Mouse (Mus musculus) heart, postnatal 4 days (tissue): ENCODE results near the gene Pidd1. TPM values are rescaled to one million over a fixed set of nuclear protein-coding genes. Genes with fewer than 3 reads are reported as not detected.

Experiments
- DNase-seq: peaks from one replicate; pipeline ENCODE4 v3.0.0; 2021
- total RNA-seq, 2 experiments: library from RNA; stranded (reverse); gene quantifications; 2 replicates each; pipeline ENCODE4 v1.2.3; 2021

Pidd1 gene
- total RNA-seq, 2 experiments from 2014 or later, result 5.9 to 6.4 TPM

GRCm38 (mm10) chr7:141472226-141472625 lies 28.4 kb upstream of the Pidd1 start:
- DNase-seq, result no peak

- DNase-seq, result no peak
Measured at GRCm38 (mm10) chr7:141471236-141471635, 27.4 kb upstream of the Pidd1 start.

GRCm38 (mm10) chr7:141470637-141470944 lies 26.8 kb upstream of the Pidd1 start:
- DNase-seq, result no peak

- DNase-seq, result peak; percentile 58
Measured at GRCm38 (mm10) chr7:141469901-141470636, 26.2 kb upstream of the Pidd1 start.

GRCm38 (mm10) chr7:141469352-141469751 lies 25.5 kb upstream of the Pidd1 start:
- no peak for DNase-seq

- DNase-seq, result peak; percentile 78
Measured at GRCm38 (mm10) chr7:141468522-141469211, 24.8 kb upstream of the Pidd1 start.

GRCm38 (mm10) chr7:141468164-141468521 lies 24.3 kb upstream of the Pidd1 start:
- DNase-seq, result no peak

GRCm38 (mm10) chr7:141467230-141468030 lies 23.6 kb upstream of the Pidd1 start, which contains the start of gene Cd151:
Gene Cd151 (plus strand): TSS chr7:141467392.
- peak; percentile 93 for DNase-seq

GRCm38 (mm10) chr7:141466607-141467148 lies 22.9 kb upstream of the Pidd1 start:
- no peak for DNase-seq

- DNase-seq, result no peak
Measured at GRCm38 (mm10) chr7:141466045-141466394, 22.2 kb upstream of the Pidd1 start.

- no peak for DNase-seq
Measured at GRCm38 (mm10) chr7:141465388-141466044, 21.7 kb upstream of the Pidd1 start.

GRCm38 (mm10) chr7:141464603-141465201 lies 20.9 kb upstream of the Pidd1 start:
- DNase-seq, result no peak

- DNase-seq, result peak; percentile 73
Measured at GRCm38 (mm10) chr7:141463824-141464602, 20.2 kb upstream of the Pidd1 start.

GRCm38 (mm10) chr7:141462333-141462821 lies 18.6 kb upstream of the Pidd1 start:
- no peak for DNase-seq

GRCm38 (mm10) chr7:141461521-141462332 lies 17.9 kb upstream of the Pidd1 start:
- peak; percentile 55 for DNase-seq

GRCm38 (mm10) chr7:141460391-141461113 lies 16.7 kb upstream of the Pidd1 start, which contains the start of gene Cracr2b:
Gene Cracr2b (plus strand): TSS chr7:141461094.
- no peak for DNase-seq

GRCm38 (mm10) chr7:141460001-141460390 lies 16.2 kb upstream of the Pidd1 start:
- no peak for DNase-seq

GRCm38 (mm10) chr7:141459301-141459711 lies 15.5 kb upstream of the Pidd1 start:
- peak; percentile 20 for DNase-seq

GRCm38 (mm10) chr7:141458661-141459060 lies 14.8 kb upstream of the Pidd1 start:
- peak; percentile 14 for DNase-seq
